Mouse (Mus musculus): ENCODE data around the gene Lrig1.

- TF ChIP-seq CTCF (IDR thresholded peaks at IDR 0.05) (no peak), POLR2A (IDR thresholded peaks at IDR 0.05; ENCODE audit: insufficient read depth, low read depth, low read length) (no peak), EP300 (IDR thresholded peaks at IDR 0.05; ENCODE audit: insufficient read depth, low read depth, low read length) (no peak)
Measured at GRCm38 (mm10) chr6:94649637-94650036, 50.3 kb downstream of the Lrig1 start.
